ENCODE assay signal across 10 mouse cellular contexts in the genomic region with DNA sequence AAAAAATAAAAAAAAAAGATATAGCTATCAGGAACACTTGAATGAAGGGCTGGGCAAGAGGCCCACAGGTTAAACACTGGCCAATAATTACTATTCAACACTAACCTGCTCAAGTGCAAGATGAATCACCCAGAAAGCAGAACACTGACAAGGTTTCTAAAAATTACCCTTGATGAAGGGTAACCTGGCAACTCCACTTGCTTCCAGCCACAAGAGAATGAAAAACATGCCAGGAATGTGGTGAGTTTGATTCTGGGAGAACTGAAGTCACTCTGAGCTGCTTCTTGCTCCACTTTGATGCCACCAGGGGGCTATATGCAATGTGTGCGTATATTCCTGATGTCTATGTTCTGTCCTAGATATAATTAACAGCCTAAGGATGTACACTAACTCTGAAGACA. TPM values are rescaled to one million over a fixed set of nuclear protein-coding genes. Genes with fewer than 3 reads are reported as not detected.
DNase-seq lines count a peak whose midpoint lies in the region; ATAC-seq and TF ChIP-seq lines count a peak whose summit lies in the region.
"Had no signal": no experiment of that assay in that cellular context is flagged by ENCODE, and none has a peak within 500 bp of the region (broad histone marks: within the 10 kb centered on the region; RNA-seq: fewer than 3 reads in every experiment).

No protein-coding gene starts in this region.

- H3K9ac ChIP-seq in kidney, embryonic 16.5 days (replicated peaks; ENCODE audit: low read length), result no peak overlapping the region
- H3K9ac ChIP-seq in stomach, postnatal 0 days (ENCODE audit: low read length), result no peak overlapping the region
- H3K9ac ChIP-seq: embryonic facial prominence, embryonic 12.5 days; limb, embryonic 12.5 days had no signal

- peak overlapping the region; percentile 14; the same call in 1 of the 2 replicates for H3K27ac ChIP-seq in embryonic facial prominence, embryonic 10.5 days (replicated peaks)
- peak overlapping the region; percentile 10; the same call in 1 of the 2 replicates for H3K27ac ChIP-seq in kidney, embryonic 16.5 days (ENCODE audit: low read length)
- peak overlapping the region; percentile 24; the same call in 1 of the 2 replicates for H3K27ac ChIP-seq in stomach, postnatal 0 days (replicated peaks)
- H3K27ac ChIP-seq: embryonic facial prominence, embryonic 12.5 days; limb, embryonic 12.5 days had no signal

- no peak overlapping the region for H3K4me2 ChIP-seq in kidney, embryonic 16.5 days (replicated peaks; ENCODE audit: low read depth, low read length)
- H3K4me2 ChIP-seq in stomach, postnatal 0 days (replicated peaks; ENCODE audit: low read depth), result no peak overlapping the region
- H3K4me2 ChIP-seq: embryonic facial prominence, embryonic 12.5 days; limb, embryonic 12.5 days had no signal

- peak; percentile 67 for TF ChIP-seq CTCF in stomach, postnatal 0 days (IDR thresholded peaks at IDR 0.05; ENCODE audit: low read depth)

- no peak overlapping the region for H3K4me3 ChIP-seq in embryonic facial prominence, embryonic 10.5 days
- no peak overlapping the region for H3K4me3 ChIP-seq in kidney, embryonic 16.5 days (ENCODE audit: low read length)
- no peak overlapping the region for H3K4me3 ChIP-seq in stomach, postnatal 0 days (ENCODE audit: low read depth, low read length)
- H3K4me3 ChIP-seq: embryonic facial prominence, embryonic 12.5 days; limb, embryonic 12.5 days had no signal

- DNase-seq in thymus, postnatal 4 days, result peak; percentile 26
- DNase-seq in thymus, postnatal 36 days, result no peak
- peak; percentile 32 for DNase-seq in embryonic facial prominence, embryonic 10.5 days (ENCODE audit: low spot score)
- DNase-seq in stomach, postnatal 0 days (ENCODE audit: low spot score), result no peak
- no peak for DNase-seq in urinary bladder, postnatal 10 days (ENCODE audit: low spot score)
- no peak for DNase-seq in layer of hippocampus, adult 18-20 months (ENCODE audit: low spot score in 2 of 2)
- DNase-seq in right cerebral cortex, postnatal 14 days, result no peak

- H3K4me1 ChIP-seq in embryonic facial prominence, embryonic 10.5 days, result peaks cover 38% of the 10 kb centered on the region
- peaks cover 24% of the 10 kb centered on the region for H3K4me1 ChIP-seq in kidney, embryonic 16.5 days (ENCODE audit: insufficient read depth, low read length)
- no peaks in the 10 kb centered on the region for H3K4me1 ChIP-seq in stomach, postnatal 0 days (replicated peaks; ENCODE audit: control insufficient read depth, insufficient read depth)

- ATAC-seq in kidney, embryonic 16.5 days (ENCODE audit: low FRiP score, low TSS enrichment), result no peak
- no peak for ATAC-seq in stomach, postnatal 0 days (ENCODE audit: low FRiP score, low TSS enrichment)

- H3K36me3 ChIP-seq in embryonic facial prominence, embryonic 10.5 days (replicated peaks), result no peaks in the 10 kb centered on the region; the same call in 1 of the 2 replicates
- no peaks in the 10 kb centered on the region for H3K36me3 ChIP-seq in kidney, embryonic 16.5 days (ENCODE audit: insufficient read depth, low read length)
- no peaks in the 10 kb centered on the region for H3K36me3 ChIP-seq in stomach, postnatal 0 days (ENCODE audit: control insufficient read depth, insufficient read depth, low read length)
- H3K36me3 ChIP-seq: embryonic facial prominence, embryonic 12.5 days; limb, embryonic 12.5 days had no signal

- WGBS in embryonic facial prominence, embryonic 10.5 days, result 24% methylated on average over 1 of the region's 1 CpGs
- 13% methylated on average over 1 of the region's 1 CpGs for WGBS in kidney, embryonic 16.5 days
- 33% methylated on average over 1 of the region's 1 CpGs for WGBS in stomach, postnatal 0 days

- H3K27me3 ChIP-seq in embryonic facial prominence, embryonic 10.5 days (replicated peaks; ENCODE audit: low read depth, poor library complexity, severe bottlenecking), result peaks cover 5% of the 10 kb centered on the region
- peaks cover 7% of the 10 kb centered on the region; the same call in 1 of the 2 replicates for H3K27me3 ChIP-seq in kidney, embryonic 16.5 days (ENCODE audit: insufficient read depth, low read length)
- H3K27me3 ChIP-seq in stomach, postnatal 0 days (ENCODE audit: control insufficient read depth, insufficient read depth, low read length), result no peaks in the 10 kb centered on the region
- H3K27me3 ChIP-seq: embryonic facial prominence, embryonic 12.5 days had no signal

- TF ChIP-seq EP300 in stomach, postnatal 0 days (optimal IDR thresholded peaks at IDR 0.05), result no peak

- no peaks in the 10 kb centered on the region for H3K9me3 ChIP-seq in embryonic facial prominence, embryonic 10.5 days
- no peaks in the 10 kb centered on the region for H3K9me3 ChIP-seq in kidney, embryonic 16.5 days (ENCODE audit: low read length)
- no peaks in the 10 kb centered on the region for H3K9me3 ChIP-seq in stomach, postnatal 0 days (ENCODE audit: control insufficient read depth, low read length)
- H3K9me3 ChIP-seq: embryonic facial prominence, embryonic 12.5 days; limb, embryonic 12.5 days had no signal

RNA-seq across cellular contexts. Expression of a gene that starts 2.2 kb away (rescaled TPM):
- polyA plus RNA-seq in embryonic facial prominence, embryonic 10.5 days (2016; fragmentation: Nextera tagmentation; extraction: Ambion mirVana), result 13.5 and 14.0 TPM in 2 replicates
- polyA plus RNA-seq in kidney, embryonic 16.5 days (2015; fragmentation: Nextera tagmentation; extraction: Ambion mirVana), result 16.2 and 17.4 TPM in 2 replicates
- polyA plus RNA-seq in stomach, postnatal 0 days (2015; fragmentation: Nextera tagmentation; extraction: Ambion mirVana), result 10.9 and 12.3 TPM in 2 replicates
- 10 to 100 TPM; 13.8 to 17.4 TPM for total RNA-seq in layer of hippocampus, adult 18-20 months (2021)

RNA-seq across cellular contexts. Expression of a gene that starts 6.5 kb away (rescaled TPM):
- 17.4 and 19.5 TPM in 2 replicates for polyA plus RNA-seq in embryonic facial prominence, embryonic 10.5 days (2016; fragmentation: Nextera tagmentation; extraction: Ambion mirVana)
- 28.4 and 29.1 TPM in 2 replicates for polyA plus RNA-seq in kidney, embryonic 16.5 days (2015; fragmentation: Nextera tagmentation; extraction: Ambion mirVana)
- polyA plus RNA-seq in stomach, postnatal 0 days (2015; fragmentation: Nextera tagmentation; extraction: Ambion mirVana), result 11.9 and 13.2 TPM in 2 replicates
- 100 to 1,000 TPM; 154 to 158 TPM for total RNA-seq in layer of hippocampus, adult 18-20 months (2021)

RNA-seq across cellular contexts. Expression of a gene that starts 26.0 kb away (rescaled TPM):
- polyA plus RNA-seq in embryonic facial prominence, embryonic 10.5 days (2016; fragmentation: Nextera tagmentation; extraction: Ambion mirVana), result 2.5 and 3.2 TPM in 2 replicates
- polyA plus RNA-seq in kidney, embryonic 16.5 days (2015; fragmentation: Nextera tagmentation; extraction: Ambion mirVana), result 5.6 and 5.8 TPM in 2 replicates
- polyA plus RNA-seq in stomach, postnatal 0 days (2015; fragmentation: Nextera tagmentation; extraction: Ambion mirVana), result 7.9 and 9.5 TPM in 2 replicates
- under 1 TPM; 0.56 to 0.64 TPM for total RNA-seq in layer of hippocampus, adult 18-20 months (2021)

Comparison
In these comparisons a context has a peak if more than half of its experiments do, and no peak if none do; other contexts are left out.
1. DNase-seq: peak in thymus, postnatal 4 days (single experiment) and embryonic facial prominence, embryonic 10.5 days (single experiment); none in thymus, postnatal 36 days (0 of 2), stomach, postnatal 0 days (single experiment), urinary bladder, postnatal 10 days (single experiment), layer of hippocampus, adult 18-20 months (0 of 2) and right cerebral cortex, postnatal 14 days (single experiment).
2. Peak in every context shown above with its lines, with median percentiles within 50 percentile points of each other: H3K27ac ChIP-seq.